Mouse (Mus musculus) bone marrow macrophage, adult 2 months (primary cell): ENCODE data around the gene Krt7.

ENCODE experiments used
- CTCF ChIP-seq: IDR thresholded peaks from 2 replicates; pipeline ENCODE4 v1.5.1; 2012; ENCODE audit warnings: low read depth, mild to moderate bottlenecking, low read length, moderate library complexity
- POLR2A ChIP-seq: IDR thresholded peaks from 2 replicates; pipeline ENCODE4 v1.6.1; 2012; ENCODE audit warnings: mild to moderate bottlenecking, low read depth, low read length, borderline replicate concordance

DNA sequence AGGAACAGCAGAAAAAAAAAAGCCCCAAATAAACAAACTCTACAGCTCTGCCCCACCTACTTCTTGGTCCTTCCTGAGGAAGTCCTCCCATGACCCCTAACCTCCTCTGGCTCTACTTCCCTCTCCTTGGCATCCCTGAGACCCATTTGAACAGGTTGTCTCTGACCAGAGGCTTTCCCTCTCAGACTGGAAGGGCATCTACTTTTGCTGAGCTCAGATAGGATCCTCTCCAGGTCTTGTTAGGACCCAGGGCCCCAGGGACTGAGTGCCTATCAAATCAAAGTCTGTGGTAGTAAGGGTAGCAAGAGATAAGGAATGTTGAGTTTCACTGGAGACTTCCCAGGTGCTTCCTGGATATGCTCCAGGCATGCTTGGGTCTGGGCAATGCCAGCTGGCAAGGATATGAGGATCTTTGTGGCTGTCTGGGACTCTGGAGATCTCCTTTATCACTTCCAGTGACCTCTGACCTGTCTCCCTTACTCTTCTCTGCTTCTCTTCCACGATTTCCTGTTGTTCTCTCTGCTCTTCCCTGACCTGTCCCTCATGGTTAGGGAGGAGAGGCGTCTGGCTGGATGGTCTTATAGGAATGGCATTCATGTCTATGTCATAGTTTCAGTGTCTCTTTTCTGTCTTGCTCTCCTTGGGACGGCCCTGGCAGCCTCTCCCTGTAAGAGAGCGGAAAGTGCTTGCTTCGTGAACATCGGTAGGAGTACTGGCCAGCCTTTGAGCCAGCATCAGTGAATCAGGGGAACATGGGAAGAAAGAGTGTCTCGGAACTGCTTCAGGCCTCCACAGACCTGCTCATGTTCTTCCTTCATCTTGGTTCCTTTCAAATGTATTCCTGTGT is 38.5 kb upstream of the Krt7 start:
- TF ChIP-seq CTCF (peak; percentile 4; the same call in 1 of the 2 replicates), POLR2A (no peak)
